Mouse (Mus musculus) erythroblast, embryonic 14.5 days (primary cell): Measurements from ENCODE around the gene BC025920.

Source experiments
- GATA1 ChIP-seq: IDR thresholded peaks from 2 replicates; pipeline ENCODE4 v1.6.1; 2012; ENCODE audit warnings: low read length, inconsistent platforms, mixed read lengths
- TAL1 ChIP-seq: IDR thresholded peaks from 3 replicates; pipeline ENCODE4 v1.6.1; 2012; ENCODE audit warnings: low read length, inconsistent platforms, mixed read lengths

DNA sequence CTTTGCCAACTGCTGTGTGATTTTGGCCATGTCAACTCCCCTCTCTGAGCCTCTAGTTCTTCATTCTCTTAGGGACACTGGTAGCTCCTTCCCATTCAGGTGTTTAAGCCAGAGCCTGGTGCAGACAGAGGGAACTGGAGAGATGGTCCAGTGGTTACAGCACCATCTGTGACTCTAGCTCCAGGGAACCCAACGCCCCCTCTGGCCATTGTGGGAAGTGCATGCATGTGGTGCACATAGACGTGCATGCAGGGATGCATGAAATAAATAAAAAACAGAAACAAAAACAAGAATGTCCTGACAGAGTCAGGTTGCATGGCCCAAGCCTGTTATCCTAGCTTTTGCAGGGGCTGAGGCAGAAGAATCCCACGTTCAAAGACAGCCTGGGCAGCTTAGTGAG is 49.8 kb upstream of the BC025920 start:
- no peak for TF ChIP-seq TAL1
- no peak for TF ChIP-seq GATA1
